Mouse (Mus musculus) T-helper 2 cell (primary cell): ENCODE data around the gene Samhd1.
"Not testable (repeated sequence)": the region's sequence is repeated elsewhere in the genome, so short reads cannot be mapped to it uniquely, and the experiment has no call there.

Experiments used
- in situ Hi-C: fragments of 300-600 bp; cut with MboI, MseI; formaldehyde crosslinking; loops from one replicate; pipeline ENCODE4 v1.15.1; 2025; ENCODE audit warnings: high pct_unique_total_duplicates

Gene Samhd1

DNA sequence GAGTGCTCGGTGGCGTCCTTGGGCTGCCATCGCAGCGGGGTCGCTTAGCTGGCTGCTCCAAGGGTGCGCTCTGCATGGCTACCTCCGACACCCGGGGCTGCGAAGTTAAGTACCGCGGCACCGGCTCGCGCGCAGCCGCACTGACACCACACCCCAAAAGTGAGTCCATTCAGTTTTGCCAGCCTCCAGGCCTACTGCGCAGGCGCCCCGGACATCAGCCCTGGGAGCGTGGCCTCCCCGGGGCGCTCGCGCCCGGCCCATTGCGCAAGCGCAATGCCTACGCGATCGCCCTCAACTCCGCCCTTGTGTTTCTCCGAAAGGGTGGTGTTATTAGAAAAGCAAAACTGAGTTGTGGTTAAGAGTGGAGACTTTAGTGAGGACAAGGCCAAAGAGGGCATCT, at the start of gene Samhd1:
TSS of gene Samhd1 (minus strand) at position 252 of the 400 bp plus-strand sequence.
- in situ Hi-C loops = loop anchor here (10.0 kb wide), 1 partner anchor 600 kb away; the partner anchor contains the start of gene Ctnnbl1

DNA sequence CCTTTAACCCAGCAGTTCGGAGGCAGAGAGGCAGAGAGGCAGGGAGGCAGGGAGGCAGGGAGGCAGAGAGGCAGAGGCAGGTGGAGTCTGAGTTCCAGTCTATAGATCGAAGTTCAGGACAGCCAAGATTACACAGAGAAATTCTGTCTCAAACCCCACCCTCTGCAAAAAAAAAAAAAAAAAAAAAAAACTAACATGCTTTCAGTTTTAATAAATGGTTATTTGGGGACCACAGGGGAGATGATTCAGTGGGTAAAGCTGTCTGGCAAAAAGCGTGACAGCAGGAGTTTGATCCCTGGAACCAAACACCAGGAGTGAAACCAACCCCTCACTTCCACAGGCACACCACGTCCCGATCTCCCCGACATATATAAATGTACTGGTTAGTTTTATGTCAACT, 43.1 kb upstream of the Samhd1 start:
- in situ Hi-C loops = loop anchor here (10.0 kb wide), 1 partner anchor 127 kb away; no protein-coding TSS in a partner anchor

DNA sequence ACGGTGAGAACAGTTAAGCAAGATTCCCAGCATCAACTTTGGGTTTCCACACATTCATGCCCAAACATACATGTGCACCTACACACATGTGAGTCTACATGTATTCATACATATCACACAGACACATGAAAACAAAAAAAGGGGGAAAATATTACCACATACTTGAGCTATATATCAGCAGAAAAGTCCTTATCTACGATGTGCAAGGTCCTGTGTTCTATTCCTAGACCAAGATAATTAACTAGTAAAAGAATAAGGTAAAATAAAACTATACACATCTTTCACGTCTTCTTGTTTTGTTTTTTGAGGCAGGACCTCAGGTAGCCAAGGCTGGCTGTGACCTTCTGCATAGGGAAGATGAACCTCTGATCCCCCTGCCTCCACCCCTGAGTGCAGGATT, 41.2 kb upstream of the Samhd1 start:
- in situ Hi-C loops = loop anchor here (10.0 kb wide), 1 partner anchor 129 kb away; no protein-coding TSS in a partner anchor

DNA sequence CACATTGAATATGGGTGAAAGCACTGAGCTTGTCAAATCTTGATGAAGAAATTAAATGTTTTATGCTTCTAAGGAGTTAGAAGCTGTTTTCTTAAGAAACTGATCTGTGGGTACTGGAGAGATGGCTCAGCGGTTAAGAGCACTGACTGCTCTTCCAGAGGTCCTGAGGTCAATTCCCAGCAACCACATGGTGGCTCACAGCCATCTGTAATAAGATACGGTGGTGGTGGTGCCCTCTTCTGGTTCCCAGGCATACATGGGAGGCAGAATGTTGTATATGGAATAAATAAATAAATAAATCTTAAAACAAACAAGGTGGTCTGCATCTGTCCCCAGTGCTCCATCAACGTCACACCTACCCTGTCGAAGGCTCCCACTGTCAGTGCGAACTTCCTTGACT, 39.4 kb upstream of the Samhd1 start:
- in situ Hi-C loops = loop anchor here (10.0 kb wide), 1 partner anchor 130 kb away; no protein-coding TSS in a partner anchor

DNA sequence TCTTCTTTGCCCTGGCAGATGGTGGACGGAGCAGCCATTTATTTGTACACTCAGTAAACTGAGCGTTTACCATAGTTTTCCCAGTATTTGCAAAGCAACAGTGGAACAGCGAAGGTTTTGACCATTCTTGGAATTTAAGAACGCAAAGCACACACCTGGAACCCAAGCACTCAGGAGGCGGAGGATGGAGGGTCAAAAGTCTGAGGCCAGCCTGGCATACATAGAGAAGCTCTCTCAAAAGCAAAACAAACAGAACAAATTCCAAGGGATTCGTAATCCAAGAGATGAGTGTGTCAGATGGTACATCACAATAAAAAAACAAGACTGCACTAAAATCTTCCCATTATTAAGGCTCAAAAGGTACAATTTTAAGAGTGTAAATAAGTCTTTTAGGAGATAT, 38.5 kb upstream of the Samhd1 start:
- in situ Hi-C loops = loop anchor here (10.0 kb wide), 1 partner anchor 131 kb away; no protein-coding TSS in a partner anchor

DNA sequence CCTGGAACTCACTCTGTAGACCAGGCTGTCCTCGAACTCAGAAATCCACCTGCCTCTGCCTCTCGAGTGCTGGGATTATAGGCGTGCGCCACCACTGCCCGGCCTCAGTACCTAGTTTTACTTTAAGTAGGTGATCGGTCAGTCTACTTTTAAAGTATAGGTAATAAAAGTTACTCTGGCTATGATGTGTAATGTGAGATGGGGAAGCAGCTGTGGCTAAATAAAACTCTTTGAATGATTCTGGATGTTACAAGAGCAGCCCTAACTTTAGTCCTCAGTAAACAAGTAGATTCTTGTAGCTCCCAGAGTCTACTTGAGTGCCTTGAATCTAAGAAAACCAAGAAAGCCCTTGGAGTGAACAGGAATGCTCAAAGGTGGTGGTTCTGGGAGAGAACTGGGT, 37.9 kb upstream of the Samhd1 start:
- in situ Hi-C loops = loop anchor here (10.0 kb wide), 1 partner anchor 132 kb away; no protein-coding TSS in a partner anchor

DNA sequence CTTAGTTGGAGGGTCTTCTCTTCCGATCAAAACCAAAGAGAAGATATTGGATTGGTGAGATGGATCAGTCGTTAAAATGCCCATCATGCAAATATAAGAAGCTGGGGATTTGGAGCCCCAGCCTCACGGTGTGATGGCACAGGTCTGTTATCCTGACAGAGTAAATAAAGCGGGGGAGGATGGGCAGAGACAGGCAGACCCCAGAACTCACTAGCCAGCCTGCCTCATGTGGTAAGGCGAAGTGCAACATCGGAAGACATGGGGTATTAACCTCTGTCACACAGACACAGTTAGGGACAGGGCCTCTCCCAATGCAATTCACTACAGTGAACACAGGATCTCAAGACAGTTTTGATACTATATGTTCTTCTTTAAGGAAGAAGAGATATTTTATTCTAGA, 35.6 kb upstream of the Samhd1 start:
- in situ Hi-C loops = loop anchor here (10.0 kb wide), 1 partner anchor 134 kb away; no protein-coding TSS in a partner anchor

DNA sequence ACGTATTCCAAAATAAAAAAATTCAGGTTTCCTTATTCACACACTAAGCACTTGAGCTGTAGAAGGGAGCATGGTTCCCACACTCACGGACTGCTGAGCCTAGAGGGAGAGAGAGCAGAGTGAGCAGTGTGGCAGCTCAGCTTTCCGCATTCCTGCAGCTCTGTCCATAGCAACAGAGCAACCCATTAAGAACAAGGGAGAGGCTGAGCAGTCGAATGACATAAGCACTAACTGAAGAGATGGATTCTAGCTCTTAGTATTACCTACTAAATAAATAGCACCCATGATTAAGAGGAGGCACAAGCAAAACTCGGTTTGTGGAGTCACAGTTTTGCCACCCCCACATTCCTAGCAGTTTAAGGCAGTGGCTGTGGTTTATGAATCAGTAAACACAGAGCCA, 35.1 kb upstream of the Samhd1 start:
- in situ Hi-C loops = loop anchor here (10.0 kb wide), 1 partner anchor 135 kb away; no protein-coding TSS in a partner anchor

DNA sequence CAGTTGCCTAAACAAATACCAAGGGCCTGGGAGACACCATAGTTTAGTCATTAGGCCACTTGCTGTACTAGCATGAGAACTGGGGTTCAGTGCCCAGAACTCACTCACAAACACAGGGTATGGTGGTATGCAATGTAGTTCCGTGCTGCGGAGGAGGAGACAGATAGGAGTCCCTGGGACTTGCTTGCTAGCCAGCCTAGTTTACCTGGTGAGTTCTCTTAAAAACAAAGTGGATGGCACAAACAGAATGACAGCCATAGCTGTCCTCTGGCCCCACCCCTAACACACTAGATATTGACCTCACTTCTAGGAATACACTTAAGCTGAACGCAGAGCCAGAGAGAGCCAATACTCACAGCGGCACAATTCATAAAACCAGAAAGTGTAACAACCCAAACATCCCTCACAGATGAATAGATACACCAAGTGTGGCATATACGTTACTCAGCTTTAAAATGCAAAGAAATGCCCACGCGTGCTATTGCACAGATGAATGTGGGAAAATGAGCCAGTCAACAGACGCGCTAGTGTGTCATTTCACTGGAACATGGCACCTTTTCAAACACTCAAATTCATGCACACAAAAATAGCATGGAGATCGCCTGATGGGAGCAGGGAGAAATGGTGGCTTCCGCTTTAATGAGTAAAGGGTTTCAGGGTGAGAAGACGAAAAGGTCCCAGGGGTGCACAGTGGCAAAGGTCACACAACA, 31.5 kb upstream of the Samhd1 start:
- in situ Hi-C loops = no loop called here

DNA sequence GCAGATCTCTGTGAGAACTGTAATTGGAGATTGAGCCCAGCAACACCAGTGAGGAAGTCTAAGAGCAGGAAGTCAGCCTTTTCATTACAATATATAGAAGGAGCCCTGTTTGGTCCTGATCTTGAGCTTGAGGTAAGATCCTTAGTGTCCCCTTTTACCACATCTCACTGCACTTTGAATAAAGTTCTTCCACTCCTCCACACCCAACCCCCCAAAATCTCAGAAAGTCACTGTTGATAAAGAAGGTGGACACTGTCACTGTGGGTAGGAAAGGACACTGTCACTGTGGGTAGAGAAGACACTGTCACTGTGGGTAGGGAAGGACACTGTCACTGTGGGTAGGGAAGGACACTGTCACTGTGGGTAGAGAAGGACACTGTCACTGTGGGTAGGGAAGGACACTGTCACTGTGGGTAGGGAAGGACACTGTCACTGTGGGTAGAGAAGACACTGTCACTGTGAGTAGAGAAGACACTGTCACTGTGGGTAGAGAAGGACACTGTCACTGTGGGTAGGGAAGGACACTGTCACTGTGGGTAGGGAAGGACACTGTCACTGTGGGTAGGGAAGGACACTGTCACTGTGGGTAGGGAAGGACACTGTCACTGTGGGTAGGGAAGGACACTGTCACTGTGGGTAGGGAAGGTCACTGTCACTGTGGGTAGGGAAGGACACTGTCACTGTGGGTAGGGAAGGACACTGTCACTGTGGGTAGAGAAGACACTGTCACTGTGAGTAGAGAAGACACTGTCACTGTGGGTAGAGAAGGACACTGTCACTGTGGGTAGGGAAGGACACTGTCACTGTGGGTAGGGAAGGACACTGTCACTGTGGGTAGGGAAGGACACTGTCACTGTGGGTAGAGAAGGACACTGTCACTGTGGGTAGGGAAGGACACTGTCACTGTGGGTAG, 30.5 kb upstream of the Samhd1 start:
- in situ Hi-C loops = not testable (repeated sequence)

DNA sequence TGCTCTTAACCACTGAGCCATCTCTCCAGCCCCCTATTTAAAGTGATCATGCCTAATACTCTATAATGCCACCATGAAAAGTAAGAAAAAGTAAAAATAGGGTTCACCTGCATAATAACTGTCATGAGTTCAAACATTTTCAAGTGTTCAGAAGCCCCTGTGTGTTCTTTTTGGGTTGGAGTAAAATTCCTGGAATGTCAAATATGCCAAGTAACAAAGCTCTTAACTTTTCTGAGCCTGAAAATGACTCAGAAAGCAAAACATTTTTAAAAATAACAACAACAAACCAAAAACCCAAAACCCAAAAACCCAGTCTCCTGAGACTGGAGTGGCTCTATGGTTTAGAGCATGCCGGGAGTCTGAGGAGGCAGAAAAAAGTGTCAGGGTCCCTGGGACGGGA, 29.0 kb upstream of the Samhd1 start:
- in situ Hi-C loops = no loop called here

DNA sequence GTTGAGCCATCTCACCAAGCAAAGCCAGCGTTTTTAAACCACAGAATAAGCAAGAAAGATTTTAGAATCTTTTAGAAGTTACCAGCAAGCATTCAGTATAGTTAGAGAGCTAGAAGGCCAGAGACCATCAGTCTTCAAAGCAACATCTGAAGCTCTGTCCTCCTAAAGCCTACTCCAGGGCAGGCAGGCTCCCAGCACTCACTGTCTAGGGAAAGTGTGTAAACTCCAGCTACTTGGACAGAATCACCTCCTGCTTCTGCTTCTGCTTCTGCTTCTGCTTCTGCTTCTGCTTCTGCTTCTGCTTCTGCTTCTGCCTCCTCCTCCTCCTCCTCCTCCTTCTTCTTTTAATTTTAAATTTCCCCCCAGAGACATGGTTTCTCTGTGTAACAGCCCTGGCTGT, 21.0 kb upstream of the Samhd1 start:
- in situ Hi-C loops = no loop called here

DNA sequence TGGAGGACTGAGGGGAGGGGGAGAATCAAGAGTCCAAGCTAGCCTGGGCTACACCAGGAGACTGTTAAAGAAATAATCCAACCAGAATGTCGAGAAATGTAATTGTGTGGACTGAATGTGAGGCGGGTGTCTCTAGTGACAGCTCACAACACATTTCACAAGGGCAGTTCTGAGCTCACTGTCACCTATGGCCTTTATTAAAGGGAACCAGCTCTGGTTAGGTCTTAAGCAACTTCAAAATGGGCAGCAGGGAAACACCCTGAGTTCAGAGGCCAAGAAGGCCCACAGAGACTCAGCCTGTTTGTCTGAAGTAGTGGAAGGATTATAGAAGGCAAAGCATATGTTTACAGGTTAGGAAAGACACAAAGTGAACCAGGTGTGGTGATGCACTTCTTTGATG, 18.2 kb upstream of the Samhd1 start:
- in situ Hi-C loops = no loop called here

DNA sequence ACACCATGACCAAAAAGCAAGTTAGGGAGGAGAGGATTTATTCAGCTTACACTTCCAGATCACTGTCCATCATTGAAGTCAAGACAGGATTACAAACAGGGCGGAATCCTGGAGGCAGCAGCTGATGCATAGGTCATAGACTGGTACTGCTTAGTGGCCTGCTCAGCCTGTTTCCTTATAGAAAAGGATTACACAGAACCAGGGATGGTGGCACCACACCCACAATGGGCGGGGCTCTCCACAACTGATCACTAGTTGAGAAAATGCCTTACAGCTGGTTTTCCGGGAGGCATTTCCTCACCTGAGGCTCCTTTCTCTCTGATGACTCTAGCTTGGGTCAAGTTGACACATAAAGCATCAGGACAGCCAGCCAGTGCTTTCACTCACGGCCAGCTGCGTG, 13.4 kb upstream of the Samhd1 start:
- in situ Hi-C loops = no loop called here

DNA sequence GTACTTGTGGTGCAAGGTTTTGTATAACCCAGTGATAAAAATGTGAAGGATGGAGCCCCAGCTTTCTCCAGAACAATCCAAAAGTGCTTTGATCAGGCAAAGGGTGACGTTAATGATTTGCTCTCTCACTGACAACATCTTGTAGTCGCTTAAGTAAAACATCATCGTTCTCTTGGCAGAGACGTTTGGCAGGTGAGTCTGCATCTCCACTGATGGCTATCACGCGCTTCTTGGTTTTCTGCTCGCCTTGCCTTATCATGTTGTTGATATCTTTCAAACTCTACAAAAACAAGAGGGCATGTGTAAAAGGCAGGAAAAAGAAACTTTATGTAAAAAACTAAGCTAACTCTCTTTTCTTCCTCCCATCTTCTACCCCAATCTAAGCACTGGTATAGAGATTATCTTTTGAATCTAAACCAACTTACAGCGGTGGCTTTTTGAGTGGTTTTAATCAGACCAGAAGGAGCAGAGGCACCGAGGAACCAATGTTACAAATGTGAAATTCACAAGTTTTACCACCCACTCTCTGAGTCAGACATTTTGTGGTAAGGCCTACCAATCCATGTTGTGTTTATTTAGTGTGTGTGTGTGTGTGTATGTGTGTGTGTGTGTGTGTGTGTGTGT, 12.4 kb upstream of the Samhd1 start:
- in situ Hi-C loops = no loop called here

DNA sequence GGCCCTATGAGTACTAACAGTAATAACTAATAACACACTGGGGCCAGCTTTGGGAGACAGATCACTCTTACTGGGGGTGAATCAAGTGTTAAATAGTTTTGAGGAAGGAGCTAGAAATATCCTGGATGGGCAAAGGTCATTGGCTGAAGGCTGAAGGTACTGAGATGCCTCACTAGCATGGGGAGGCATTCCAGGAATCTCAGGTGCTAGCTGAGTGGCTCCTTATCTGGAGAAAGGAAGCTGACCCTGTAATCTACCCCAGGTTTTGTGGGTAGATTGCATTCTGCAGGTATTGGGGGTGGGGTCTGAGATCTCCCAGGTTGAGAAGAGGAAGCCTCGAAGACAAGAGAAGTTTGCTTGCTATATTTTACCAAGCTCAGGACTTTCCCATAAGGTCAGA, 10.1 kb upstream of the Samhd1 start:
- in situ Hi-C loops = no loop called here

DNA sequence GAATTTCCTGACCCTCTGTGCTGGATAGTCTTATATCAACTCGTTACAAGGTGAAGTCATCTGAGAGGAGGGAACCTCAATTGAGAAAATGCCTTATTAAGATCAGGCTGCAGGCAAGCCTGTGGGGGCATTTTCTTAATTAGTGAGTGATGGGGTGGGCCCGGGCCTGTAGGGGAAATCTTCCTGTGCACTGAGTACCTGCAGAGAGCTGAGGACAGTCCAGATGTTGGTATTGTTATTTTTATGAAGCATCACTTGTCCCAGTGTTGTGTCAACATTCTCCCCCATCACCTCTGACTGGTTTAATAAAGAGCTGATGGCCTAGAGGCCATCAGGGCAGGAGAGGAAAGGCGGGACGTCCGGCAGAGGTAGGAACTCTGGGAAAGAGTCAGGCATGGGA, 9.1 kb upstream of the Samhd1 start:
- in situ Hi-C loops = no loop called here

DNA sequence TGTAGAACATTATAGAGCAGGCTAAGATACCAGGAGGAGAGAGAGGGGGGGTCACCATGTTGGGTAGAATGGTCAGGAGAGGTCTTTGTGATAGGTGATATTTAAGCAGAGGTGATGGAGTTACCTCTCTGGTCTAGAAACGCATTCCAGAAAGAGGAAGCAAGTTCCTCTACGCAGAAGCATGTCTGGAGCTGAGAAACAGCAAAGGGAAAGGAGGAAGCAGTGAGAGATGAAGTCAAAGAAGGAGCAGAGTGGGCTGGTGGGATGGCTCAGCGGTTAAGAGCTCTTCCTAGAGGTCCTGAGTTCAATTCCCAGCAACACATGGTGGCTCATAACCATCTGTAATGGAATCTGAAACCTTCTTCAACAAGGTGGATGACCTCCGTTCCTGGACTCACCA, 6.9 kb upstream of the Samhd1 start:
- in situ Hi-C loops = no loop called here

DNA sequence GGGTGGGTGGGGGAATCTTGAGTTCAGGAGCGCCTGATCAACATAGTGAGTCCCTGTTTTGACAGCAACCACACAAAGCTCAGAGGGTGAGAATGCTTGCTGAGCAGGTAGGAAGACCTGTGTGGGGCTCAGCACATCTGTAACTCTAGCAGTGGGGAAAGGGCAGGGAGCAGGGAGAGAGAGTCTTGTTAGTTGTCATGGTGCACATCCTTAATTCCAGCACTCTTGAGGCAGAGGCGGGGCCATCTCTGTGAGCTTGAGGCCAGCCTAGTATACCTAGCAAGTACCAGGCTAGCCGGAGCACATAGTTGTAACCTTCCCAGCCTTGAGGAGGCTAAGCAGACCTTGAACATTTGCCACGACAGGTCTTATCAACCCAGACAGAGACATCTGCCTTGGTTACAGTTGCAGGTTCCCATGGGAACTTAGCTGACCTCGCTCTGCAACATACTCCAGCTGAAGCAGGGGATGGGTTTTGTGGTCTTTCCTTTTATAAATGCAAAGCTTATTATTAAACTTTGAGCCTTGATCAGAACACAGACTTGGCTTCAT, 4.3 kb upstream of the Samhd1 start:
- in situ Hi-C loops = loop anchor here (10.0 kb wide), 1 partner anchor 595 kb away; the partner anchor contains the start of gene Ctnnbl1

DNA sequence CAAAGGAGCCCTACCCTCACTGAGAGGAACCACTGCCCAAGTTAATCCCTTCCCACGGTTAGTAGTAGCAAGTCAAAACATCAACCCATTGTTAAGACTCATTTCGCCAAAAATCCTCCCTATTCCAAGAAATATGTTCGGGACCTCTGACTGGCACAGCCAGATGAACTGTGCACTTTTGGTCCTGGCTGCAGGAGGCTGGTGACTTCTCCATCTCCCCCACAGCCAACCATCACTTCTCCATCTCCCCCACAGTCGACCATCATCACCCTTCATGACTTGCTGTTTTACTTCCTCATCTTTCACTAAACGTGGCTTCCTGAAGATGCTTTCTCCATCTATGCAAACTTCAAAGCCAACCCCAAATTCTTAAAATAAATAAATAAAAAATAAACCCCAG, 3.7 kb upstream of the Samhd1 start:
- in situ Hi-C loops = loop anchor here (10.0 kb wide), 1 partner anchor 596 kb away; the partner anchor contains the start of gene Ctnnbl1

DNA sequence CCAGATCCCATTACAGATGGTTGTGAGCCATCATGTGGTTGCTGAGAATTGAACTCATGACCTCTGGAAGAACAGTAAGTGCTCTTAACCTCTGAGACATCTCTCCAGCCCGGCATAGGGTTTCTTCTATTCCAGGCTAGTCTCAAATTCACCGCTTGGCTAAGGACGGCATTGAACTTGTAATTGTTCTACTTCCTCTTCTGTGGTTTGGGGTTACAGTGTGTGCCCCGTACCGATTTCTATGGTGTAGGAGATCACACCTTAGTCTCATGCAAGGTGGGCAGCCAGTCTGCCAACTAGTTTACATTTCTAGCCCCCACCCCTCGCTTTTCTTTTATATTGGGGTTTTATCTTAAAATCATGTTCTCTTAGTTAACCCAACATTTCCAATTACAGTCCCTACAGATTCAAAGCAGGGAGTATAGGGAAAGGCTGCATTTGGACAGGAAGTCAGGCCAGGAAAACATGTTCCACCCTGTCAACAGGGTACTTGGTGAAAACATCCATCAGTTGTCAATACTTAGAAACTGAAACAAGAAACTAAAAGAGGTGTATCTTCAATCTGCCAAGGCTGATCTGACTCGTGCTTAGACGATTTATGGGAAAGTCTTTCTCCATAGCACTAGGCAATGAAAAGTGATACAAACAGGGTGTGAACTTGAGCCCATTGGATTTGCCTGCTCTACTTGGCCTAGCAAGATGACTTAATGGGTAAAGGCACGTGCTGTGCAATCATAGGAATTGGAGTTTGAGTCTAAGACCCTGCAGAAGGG, 3.1 kb upstream of the Samhd1 start:
- in situ Hi-C loops = loop anchor here (10.0 kb wide), 1 partner anchor 597 kb away; the partner anchor contains the start of gene Ctnnbl1
